Mouse (Mus musculus): ENCODE results near the gene Wdr78. TPM values are rescaled to one million over a fixed set of nuclear protein-coding genes. Genes with fewer than 3 reads are reported as not detected.

Gene Wdr78
- polyA plus RNA-seq, 1 experiment from 2014 or later, result 2.6 TPM

DNA sequence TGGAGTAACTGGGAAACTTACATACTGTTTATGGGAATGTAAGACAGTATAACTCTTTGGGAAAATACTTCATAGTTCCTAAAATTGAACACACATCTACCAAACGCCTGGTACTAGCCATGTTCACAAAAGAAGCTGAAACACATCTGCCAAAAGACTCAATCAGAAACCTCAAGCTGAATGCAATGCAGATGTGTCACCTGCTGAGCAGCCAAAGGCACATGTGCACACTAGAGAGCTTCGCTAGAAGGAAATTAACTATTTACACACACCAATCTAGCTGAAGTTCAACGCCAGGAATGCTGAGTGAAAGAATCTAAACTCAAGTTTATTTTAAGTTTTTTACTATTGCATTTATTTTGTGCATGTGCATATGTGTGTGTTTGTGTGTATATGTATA, 43.7 kb downstream of the Wdr78 start:
- H3K9me3 ChIP-seq (replicated peaks; ENCODE audit: control insufficient read depth, low read length), result no peaks in the 10 kb centered on the region
- no peak overlapping the region for H3K9ac ChIP-seq (ENCODE audit: low read length)
- no peak overlapping the region for H3K4me2 ChIP-seq (ENCODE audit: low read depth, low read length)
- no peaks in the 10 kb centered on the region for H3K4me1 ChIP-seq (ENCODE audit: control insufficient read depth, insufficient read depth, low read length)
- no peak overlapping the region for H3K27ac ChIP-seq (ENCODE audit: low read length)
- no peaks in the 10 kb centered on the region for H3K27me3 ChIP-seq (ENCODE audit: control insufficient read depth, insufficient read depth, low read length)
- ATAC-seq (ENCODE audit: insufficient read depth, low FRiP score), result no peak
- no peak overlapping the region for H3K4me3 ChIP-seq (replicated peaks; ENCODE audit: low read length)
- WGBS, result 82% methylated on average over 3 of the region's 3 CpGs
- no peaks in the 10 kb centered on the region for H3K36me3 ChIP-seq (ENCODE audit: control insufficient read depth, insufficient read depth, low read length)

DNA sequence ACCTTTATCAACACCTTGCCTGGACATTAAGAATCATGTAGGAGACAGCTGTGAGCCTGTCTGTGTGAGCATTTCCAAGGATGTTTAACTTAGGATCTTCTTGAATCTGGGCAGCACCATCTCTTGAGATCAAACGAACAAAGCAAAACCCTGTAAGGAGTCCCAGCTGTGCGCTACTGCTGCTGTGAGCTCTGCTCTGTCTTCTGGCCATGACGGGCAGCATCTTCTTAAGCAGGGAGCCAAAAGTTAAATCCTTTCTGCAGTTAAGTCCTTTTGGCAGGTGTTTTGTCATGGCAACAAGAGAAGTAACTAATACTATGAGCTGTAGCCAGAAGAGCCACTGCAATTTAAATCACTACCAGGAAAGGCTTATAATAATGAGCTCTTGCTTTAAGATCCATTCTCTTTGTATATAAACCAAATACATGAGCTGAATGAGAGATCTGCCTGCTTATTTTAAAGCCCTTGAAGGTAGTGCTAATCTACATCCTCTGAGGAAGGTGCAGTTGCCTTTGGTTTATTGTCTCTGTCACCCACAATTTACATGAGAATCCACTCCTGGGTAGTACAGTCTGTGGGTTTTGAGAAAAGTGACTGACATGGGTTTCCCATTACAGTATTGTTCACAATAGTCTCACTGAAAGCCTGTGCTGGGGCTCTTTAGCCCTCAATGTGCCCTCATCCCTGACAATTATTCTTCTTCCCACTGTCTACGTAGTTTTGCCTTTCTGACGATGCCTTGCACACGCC, 46.3 kb downstream of the Wdr78 start:
- H3K27me3 ChIP-seq (ENCODE audit: control insufficient read depth, insufficient read depth, low read length), result no peaks in the 10 kb centered on the region
- H3K36me3 ChIP-seq (ENCODE audit: control insufficient read depth, insufficient read depth, low read length), result no peaks in the 10 kb centered on the region
- ATAC-seq (ENCODE audit: insufficient read depth, low FRiP score), result peak; percentile 68
- 61% methylated on average over 6 of the region's 6 CpGs for WGBS
- H3K4me2 ChIP-seq (ENCODE audit: low read depth, low read length), result no peak overlapping the region
- H3K4me3 ChIP-seq (replicated peaks; ENCODE audit: low read length), result no peak overlapping the region
- H3K9ac ChIP-seq (ENCODE audit: low read length), result no peak overlapping the region
- no peak overlapping the region for H3K27ac ChIP-seq (ENCODE audit: low read length)
- H3K9me3 ChIP-seq (replicated peaks; ENCODE audit: control insufficient read depth, low read length), result no peaks in the 10 kb centered on the region
- no peaks in the 10 kb centered on the region for H3K4me1 ChIP-seq (ENCODE audit: control insufficient read depth, insufficient read depth, low read length)

DNA sequence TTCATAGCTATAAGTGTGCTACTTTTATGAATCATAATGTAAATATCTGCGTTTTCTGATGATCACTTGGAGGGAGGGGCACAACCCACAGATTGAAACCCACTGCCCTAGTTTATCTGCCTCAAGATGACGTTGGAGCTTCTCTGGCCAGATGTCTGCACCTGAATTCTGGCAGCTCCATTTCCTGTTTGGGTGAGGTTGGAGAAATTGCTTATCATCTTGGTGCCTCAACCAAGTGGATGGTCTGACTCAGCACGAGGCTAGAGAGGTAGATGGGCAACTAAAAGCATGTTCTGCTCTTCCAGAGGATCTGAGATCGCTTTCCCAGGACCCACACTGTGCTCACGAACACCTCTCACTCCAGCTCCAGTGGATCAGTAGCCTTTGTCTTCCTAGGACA, 49.4 kb downstream of the Wdr78 start:
- Histone ChIP-seq H3K27ac (ENCODE audit: low read length) (no peak overlapping the region), H3K4me1 (ENCODE audit: control insufficient read depth, insufficient read depth, low read length) (no peaks in the 10 kb centered on the region), H3K4me2 (ENCODE audit: low read depth, low read length) (no peak overlapping the region), H3K4me3 (replicated peaks; ENCODE audit: low read length) (no peak overlapping the region), H3K9ac (ENCODE audit: low read length) (no peak overlapping the region), H3K9me3 (replicated peaks; ENCODE audit: control insufficient read depth, low read length) (no peaks in the 10 kb centered on the region), H3K36me3 (ENCODE audit: control insufficient read depth, insufficient read depth, low read length) (no peaks in the 10 kb centered on the region), H3K27me3 (ENCODE audit: control insufficient read depth, insufficient read depth, low read length) (no peaks in the 10 kb centered on the region)
- 60% methylated on average over 5 of the region's 5 CpGs for WGBS
- no peak for ATAC-seq (ENCODE audit: insufficient read depth, low FRiP score)

DNA sequence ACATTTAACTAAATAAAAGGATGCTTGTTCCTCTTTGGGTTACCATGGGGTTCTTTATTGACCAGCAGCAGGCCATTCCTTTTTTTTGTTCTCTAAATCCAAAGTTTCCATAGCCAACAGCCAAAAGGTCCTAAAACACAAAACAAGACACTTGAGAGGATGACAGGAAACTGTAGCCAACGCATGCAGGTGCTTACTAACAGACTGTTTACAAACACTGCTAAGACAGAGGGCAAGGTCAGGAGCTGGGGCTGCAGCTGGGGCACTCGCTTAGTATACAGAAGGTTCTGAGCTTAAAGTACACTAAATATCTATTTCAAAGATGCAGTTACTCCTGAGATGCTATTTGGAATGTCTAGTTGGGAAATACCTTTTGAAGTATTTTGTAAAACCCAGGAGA, 49.9 kb downstream of the Wdr78 start:
- H3K9me3 ChIP-seq (replicated peaks; ENCODE audit: control insufficient read depth, low read length), result no peaks in the 10 kb centered on the region
- no peaks in the 10 kb centered on the region for H3K27me3 ChIP-seq (ENCODE audit: control insufficient read depth, insufficient read depth, low read length)
- no peak overlapping the region for H3K9ac ChIP-seq (ENCODE audit: low read length)
- ATAC-seq (ENCODE audit: insufficient read depth, low FRiP score), result no peak
- H3K4me2 ChIP-seq (ENCODE audit: low read depth, low read length), result no peak overlapping the region
- no peak overlapping the region for H3K27ac ChIP-seq (ENCODE audit: low read length)
- no peaks in the 10 kb centered on the region for H3K4me1 ChIP-seq (ENCODE audit: control insufficient read depth, insufficient read depth, low read length)
- H3K36me3 ChIP-seq (ENCODE audit: control insufficient read depth, insufficient read depth, low read length), result no peaks in the 10 kb centered on the region
- no peak overlapping the region for H3K4me3 ChIP-seq (replicated peaks; ENCODE audit: low read length)
- 64% methylated on average over 2 of the region's 2 CpGs for WGBS

DNA sequence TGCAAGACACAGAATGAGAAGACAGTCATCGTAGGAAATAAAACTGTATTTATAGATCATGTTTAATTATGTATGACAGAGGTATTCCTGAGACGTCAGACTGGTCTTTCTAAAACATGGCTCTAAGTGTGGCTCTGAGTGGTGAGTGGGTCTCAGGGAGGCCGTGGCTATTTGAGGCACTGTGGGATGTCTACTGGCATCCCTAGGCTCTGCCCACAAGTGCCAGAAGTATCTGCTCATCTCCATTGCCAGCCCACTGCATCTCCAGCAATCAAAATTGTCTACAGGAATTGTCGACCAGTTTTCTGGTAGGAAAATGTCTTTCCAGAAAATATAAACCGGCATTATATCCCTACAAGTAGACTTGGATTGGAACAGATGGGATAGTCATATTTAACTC, 57.4 kb downstream of the Wdr78 start:
- Histone ChIP-seq H3K4me1 (ENCODE audit: control insufficient read depth, insufficient read depth, low read length) (no peaks in the 10 kb centered on the region), H3K27ac (ENCODE audit: low read length) (no peak overlapping the region), H3K9me3 (replicated peaks; ENCODE audit: control insufficient read depth, low read length) (no peaks in the 10 kb centered on the region), H3K9ac (ENCODE audit: low read length) (no peak overlapping the region), H3K4me2 (ENCODE audit: low read depth, low read length) (no peak overlapping the region), H3K36me3 (ENCODE audit: control insufficient read depth, insufficient read depth, low read length) (no peaks in the 10 kb centered on the region), H3K4me3 (replicated peaks; ENCODE audit: low read length) (no peak overlapping the region), H3K27me3 (ENCODE audit: control insufficient read depth, insufficient read depth, low read length) (no peaks in the 10 kb centered on the region)
- 85% methylated on average over 5 of the region's 5 CpGs for WGBS
- ATAC-seq (ENCODE audit: insufficient read depth, low FRiP score), result no peak

DNA sequence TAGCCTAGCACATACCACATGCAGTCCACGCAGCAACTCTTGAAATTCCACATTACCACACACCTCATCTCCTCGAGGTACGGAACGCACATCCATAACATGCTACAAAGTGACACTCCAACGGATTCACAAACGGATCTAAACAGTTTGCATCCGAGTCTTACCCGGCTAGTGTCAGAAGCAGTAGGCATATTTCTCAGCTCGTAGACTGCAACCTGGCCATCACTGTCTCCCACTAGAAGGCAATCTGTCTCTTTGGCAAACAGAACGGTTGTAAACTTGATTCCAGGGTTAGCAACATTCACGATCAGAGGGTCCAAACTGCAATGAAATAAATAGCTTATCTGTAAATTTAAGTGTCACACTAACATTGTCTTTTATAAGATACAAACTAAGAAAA, 66.3 kb downstream of the Wdr78 start:
- Histone ChIP-seq H3K4me1 (ENCODE audit: control insufficient read depth, insufficient read depth, low read length) (no peaks in the 10 kb centered on the region), H3K9ac (ENCODE audit: low read length) (no peak overlapping the region), H3K4me3 (replicated peaks; ENCODE audit: low read length) (no peak overlapping the region), H3K4me2 (ENCODE audit: low read depth, low read length) (no peak overlapping the region), H3K27me3 (ENCODE audit: control insufficient read depth, insufficient read depth, low read length) (no peaks in the 10 kb centered on the region), H3K9me3 (replicated peaks; ENCODE audit: control insufficient read depth, low read length) (no peaks in the 10 kb centered on the region), H3K36me3 (ENCODE audit: control insufficient read depth, insufficient read depth, low read length) (no peaks in the 10 kb centered on the region), H3K27ac (ENCODE audit: low read length) (no peak overlapping the region)
- no peak for ATAC-seq (ENCODE audit: insufficient read depth, low FRiP score)
- 81% methylated on average over 11 of the region's 11 CpGs for WGBS

DNA sequence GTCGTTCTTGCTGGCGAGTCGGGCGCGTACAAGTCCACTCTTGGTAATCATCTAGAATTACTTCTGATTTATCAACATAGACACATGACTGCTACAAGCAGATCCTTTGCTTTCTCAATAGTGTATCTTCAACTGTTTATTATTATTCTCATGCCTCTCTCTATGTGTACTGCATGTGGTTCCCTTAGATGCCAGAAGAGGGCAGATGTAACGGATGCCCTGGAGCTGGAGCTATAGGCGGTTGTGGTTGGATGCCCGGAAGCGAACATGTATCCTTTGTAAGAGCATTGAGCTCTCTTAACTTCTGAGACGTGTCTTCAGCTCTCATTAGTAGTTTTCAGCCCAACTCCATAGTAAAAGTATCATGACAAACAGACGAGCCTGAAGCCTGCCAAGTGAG, 71.4 kb downstream of the Wdr78 start:
- no peak overlapping the region for H3K4me2 ChIP-seq (ENCODE audit: low read depth, low read length)
- H3K36me3 ChIP-seq (ENCODE audit: control insufficient read depth, insufficient read depth, low read length), result no peaks in the 10 kb centered on the region
- no peak overlapping the region for H3K9ac ChIP-seq (ENCODE audit: low read length)
- no peak overlapping the region for H3K27ac ChIP-seq (ENCODE audit: low read length)
- H3K4me3 ChIP-seq (replicated peaks; ENCODE audit: low read length), result no peak overlapping the region
- no peaks in the 10 kb centered on the region for H3K9me3 ChIP-seq (replicated peaks; ENCODE audit: control insufficient read depth, low read length)
- no peak for ATAC-seq (ENCODE audit: insufficient read depth, low FRiP score)
- 92% methylated on average over 11 of the region's 11 CpGs for WGBS
- no peaks in the 10 kb centered on the region for H3K27me3 ChIP-seq (ENCODE audit: control insufficient read depth, insufficient read depth, low read length)
- no peaks in the 10 kb centered on the region for H3K4me1 ChIP-seq (ENCODE audit: control insufficient read depth, insufficient read depth, low read length)

DNA sequence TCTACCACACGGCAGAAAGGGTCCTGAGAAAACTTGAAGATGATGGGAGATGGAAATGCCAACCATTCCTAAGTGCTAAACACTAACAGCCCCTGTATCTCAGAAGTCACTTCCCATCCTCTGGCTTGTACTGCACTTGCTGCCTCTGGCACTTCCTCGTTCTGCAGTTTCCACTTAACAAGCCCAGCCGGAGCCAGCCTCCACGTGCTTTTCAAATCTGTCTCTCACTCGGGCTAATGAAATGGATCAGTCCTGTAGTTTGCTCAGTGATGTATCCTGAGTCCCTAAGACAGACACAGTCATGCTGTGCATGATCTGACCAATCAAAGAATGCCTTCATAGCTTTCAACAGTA, 74.5 kb downstream of the Wdr78 start:
- H3K27ac ChIP-seq (ENCODE audit: low read length), result no peak overlapping the region
- H3K36me3 ChIP-seq (ENCODE audit: control insufficient read depth, insufficient read depth, low read length), result no peaks in the 10 kb centered on the region
- no peak for ATAC-seq (ENCODE audit: insufficient read depth, low FRiP score)
- 53% methylated on average over 5 of the region's 5 CpGs for WGBS
- H3K9ac ChIP-seq (ENCODE audit: low read length), result no peak overlapping the region
- no peak overlapping the region for H3K4me3 ChIP-seq (replicated peaks; ENCODE audit: low read length)
- no peaks in the 10 kb centered on the region for H3K4me1 ChIP-seq (ENCODE audit: control insufficient read depth, insufficient read depth, low read length)
- H3K9me3 ChIP-seq (replicated peaks; ENCODE audit: control insufficient read depth, low read length), result no peaks in the 10 kb centered on the region
- no peak overlapping the region for H3K4me2 ChIP-seq (ENCODE audit: low read depth, low read length)
- no peaks in the 10 kb centered on the region for H3K27me3 ChIP-seq (ENCODE audit: control insufficient read depth, insufficient read depth, low read length)

DNA sequence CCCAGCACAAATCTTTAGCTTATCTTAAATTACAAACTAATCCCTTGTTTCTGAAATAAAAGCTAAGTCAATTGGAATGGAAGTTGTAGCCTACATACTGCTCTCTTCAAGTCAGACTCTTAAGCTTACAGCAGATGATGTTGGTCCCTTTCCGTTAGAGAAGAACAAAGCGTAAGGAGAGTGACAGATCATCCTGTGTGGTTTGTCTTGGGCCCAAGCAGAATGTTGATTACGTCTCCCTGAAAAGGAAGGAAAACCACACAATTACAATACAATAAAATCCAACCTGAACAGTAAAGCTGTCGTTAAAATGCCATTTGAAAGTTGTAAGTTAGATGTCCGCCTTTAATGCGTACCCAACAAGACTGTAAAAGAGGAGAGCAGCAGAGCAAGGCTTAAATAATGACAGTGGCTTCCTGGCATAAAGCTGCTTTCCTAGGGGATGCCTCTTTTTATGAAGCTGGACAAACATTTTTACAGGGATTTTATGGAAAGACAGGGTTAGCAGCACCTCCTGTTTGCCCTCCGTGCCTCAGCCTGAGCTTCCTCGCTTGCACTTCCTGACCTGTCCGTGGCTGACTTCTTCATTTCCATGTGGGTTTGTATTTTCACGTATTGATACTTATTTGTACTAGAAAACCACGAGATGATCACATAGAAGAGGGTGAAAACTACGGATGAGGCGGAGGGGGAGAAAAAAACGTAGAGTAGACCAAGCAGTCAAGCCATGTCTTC, 75.1 kb downstream of the Wdr78 start:
- Histone ChIP-seq H3K9me3 (replicated peaks; ENCODE audit: control insufficient read depth, low read length) (no peaks in the 10 kb centered on the region), H3K4me1 (ENCODE audit: control insufficient read depth, insufficient read depth, low read length) (no peaks in the 10 kb centered on the region), H3K4me3 (replicated peaks; ENCODE audit: low read length) (no peak overlapping the region), H3K4me2 (ENCODE audit: low read depth, low read length) (no peak overlapping the region), H3K9ac (ENCODE audit: low read length) (no peak overlapping the region), H3K27ac (ENCODE audit: low read length) (no peak overlapping the region), H3K27me3 (ENCODE audit: control insufficient read depth, insufficient read depth, low read length) (no peaks in the 10 kb centered on the region), H3K36me3 (ENCODE audit: control insufficient read depth, insufficient read depth, low read length) (no peaks in the 10 kb centered on the region)
- no peak for ATAC-seq (ENCODE audit: insufficient read depth, low FRiP score)
- WGBS, result 82% methylated on average over 14 of the region's 14 CpGs

Measured in stomach, embryonic 16.5 days (tissue).